Mouse (Mus musculus): ENCODE measurements around the gene Cdc34. TPM values are rescaled to one million over a fixed set of nuclear protein-coding genes. Genes with fewer than 3 reads are reported as not detected.

Cdc34 gene
- total and polyA plus RNA-seq, 2 experiments from 2014 or later = 120 to 183 TPM

DNA sequence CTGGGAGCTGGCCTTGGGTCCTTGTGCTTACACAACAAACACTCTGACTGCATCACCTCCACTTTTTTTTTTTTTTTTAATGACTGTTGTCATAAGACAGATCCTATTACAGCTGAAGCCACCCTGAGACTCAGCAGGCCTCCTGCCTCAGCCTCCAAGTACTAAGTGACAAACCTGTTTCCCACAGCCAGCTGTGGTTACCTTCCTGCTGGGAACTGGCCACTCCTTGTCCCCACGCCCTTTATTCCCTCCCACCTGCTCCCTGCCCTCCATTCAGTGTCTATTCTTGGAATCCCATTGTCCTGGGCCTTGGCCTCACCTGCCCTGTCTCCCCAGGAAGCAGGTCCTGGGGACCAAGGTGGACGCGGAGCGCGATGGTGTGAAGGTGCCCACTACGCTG, 5.5 kb downstream of the Cdc34 start:
- no peak overlapping the region for H3K4me3 ChIP-seq (ENCODE audit: low read depth, low read length)
- H3K9ac ChIP-seq (replicated peaks; ENCODE audit: low read depth, low read length) = no peak overlapping the region
- H3K36me3 ChIP-seq (replicated peaks; ENCODE audit: control insufficient read depth, insufficient read depth, low read length) = peaks cover 50% of the 10 kb centered on the region
- H3K27ac ChIP-seq (ENCODE audit: low read depth) = peak overlapping the region; percentile 91
- DNase-seq (ENCODE audit: low spot score) = no peak
- 94% methylated on average over 6 of the region's 6 CpGs for WGBS
- H3K27me3 ChIP-seq (ENCODE audit: control insufficient read depth, insufficient read depth, low read length) = no peaks in the 10 kb centered on the region
- TF ChIP-seq EP300 (IDR thresholded peaks at IDR 0.05; ENCODE audit: low read depth) (no peak), CTCF (IDR thresholded peaks at IDR 0.05; ENCODE audit: low read depth) (no peak)
- peaks cover 30% of the 10 kb centered on the region for H3K4me1 ChIP-seq (ENCODE audit: control insufficient read depth, insufficient read depth)
- ATAC-seq (ENCODE audit: insufficient read depth, low read depth) = no peak
- H3K4me2 ChIP-seq (ENCODE audit: low read depth, low read length) = no peak overlapping the region
- no peaks in the 10 kb centered on the region for H3K9me3 ChIP-seq (replicated peaks; ENCODE audit: control insufficient read depth, low read length)

DNA sequence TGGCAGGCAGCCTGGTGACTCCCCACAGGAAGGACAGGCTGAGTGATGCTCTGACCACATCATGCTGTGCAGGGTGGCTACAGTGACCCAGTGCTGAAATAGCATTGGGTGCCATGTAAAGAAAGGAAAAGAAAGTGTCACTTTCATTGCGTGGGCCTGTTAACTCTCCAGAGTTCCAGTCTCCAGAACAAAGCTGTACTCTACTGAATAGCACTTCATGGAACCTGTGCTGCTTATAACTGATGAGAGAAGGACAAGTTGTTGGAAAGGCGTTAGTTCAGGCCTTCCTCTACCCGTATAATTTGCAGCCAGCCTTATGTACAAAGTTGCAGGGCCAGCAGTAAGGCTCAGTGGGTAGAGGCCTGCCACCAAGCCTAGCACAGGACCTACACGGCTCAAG, 6.7 kb downstream of the Cdc34 start, which contains the start of gene Gzmm:
Gzmm (plus strand) TSS at position 301 of the 400 bp plus-strand sequence.
- ATAC-seq (ENCODE audit: insufficient read depth, low read depth) (no peak), DNase-seq (ENCODE audit: low spot score) (no peak)
- TF ChIP-seq EP300 (IDR thresholded peaks at IDR 0.05; ENCODE audit: low read depth) = no peak
- TF ChIP-seq CTCF (IDR thresholded peaks at IDR 0.05; ENCODE audit: low read depth) = no peak
- Histone ChIP-seq H3K27ac (ENCODE audit: low read depth) (no peak within 1 kb of the TSS), H3K27me3 (ENCODE audit: control insufficient read depth, insufficient read depth, low read length) (no peaks in the 10 kb centered on the region), H3K9ac (replicated peaks; ENCODE audit: low read depth, low read length) (no peak within 1 kb of the TSS), H3K4me3 (ENCODE audit: low read depth, low read length) (no peak within 1 kb of the TSS), H3K9me3 (replicated peaks; ENCODE audit: control insufficient read depth, low read length) (no peaks in the 10 kb centered on the region), H3K4me1 (ENCODE audit: control insufficient read depth, insufficient read depth) (peaks cover 23% of the 10 kb centered on the region), H3K4me2 (ENCODE audit: low read depth, low read length) (no peak within 1 kb of the TSS), H3K36me3 (replicated peaks; ENCODE audit: control insufficient read depth, insufficient read depth, low read length) (peaks cover 50% of the 10 kb centered on the region)
- WGBS = 73% methylated on average over 4 of the region's 4 CpGs

DNA sequence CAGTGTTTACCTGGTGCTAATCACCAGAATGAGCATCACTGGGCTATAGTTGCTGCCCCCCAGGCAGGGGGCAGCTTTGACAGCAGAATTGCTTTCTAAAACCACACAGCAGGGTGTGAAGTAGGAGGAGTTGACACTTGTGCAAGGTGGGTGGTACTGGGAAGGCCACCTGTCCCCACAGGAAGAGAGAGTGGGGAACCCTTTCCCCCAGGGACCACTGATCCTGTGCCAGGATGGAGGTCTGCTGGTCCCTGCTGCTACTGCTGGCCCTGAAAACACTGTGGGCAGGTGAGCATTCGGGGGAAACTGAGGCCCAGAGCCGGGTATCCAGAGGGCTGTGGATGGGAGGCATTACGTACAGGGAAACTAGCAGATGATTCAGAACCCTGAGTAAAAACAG, 7.2 kb downstream of the Cdc34 start:
- Histone ChIP-seq H3K27ac (ENCODE audit: low read depth) (no peak overlapping the region), H3K4me1 (ENCODE audit: control insufficient read depth, insufficient read depth) (peaks cover 19% of the 10 kb centered on the region), H3K9me3 (replicated peaks; ENCODE audit: control insufficient read depth, low read length) (no peaks in the 10 kb centered on the region), H3K4me2 (ENCODE audit: low read depth, low read length) (no peak overlapping the region), H3K9ac (replicated peaks; ENCODE audit: low read depth, low read length) (no peak overlapping the region), H3K36me3 (replicated peaks; ENCODE audit: control insufficient read depth, insufficient read depth, low read length) (peaks cover 50% of the 10 kb centered on the region), H3K4me3 (ENCODE audit: low read depth, low read length) (no peak overlapping the region), H3K27me3 (ENCODE audit: control insufficient read depth, insufficient read depth, low read length) (no peaks in the 10 kb centered on the region)
- WGBS = 91% methylated on average over 3 of the region's 3 CpGs
- no peak for ATAC-seq (ENCODE audit: insufficient read depth, low read depth)
- TF ChIP-seq CTCF (IDR thresholded peaks at IDR 0.05; ENCODE audit: low read depth) (no peak), EP300 (IDR thresholded peaks at IDR 0.05; ENCODE audit: low read depth) (no peak)
- DNase-seq (ENCODE audit: low spot score) = no peak

DNA sequence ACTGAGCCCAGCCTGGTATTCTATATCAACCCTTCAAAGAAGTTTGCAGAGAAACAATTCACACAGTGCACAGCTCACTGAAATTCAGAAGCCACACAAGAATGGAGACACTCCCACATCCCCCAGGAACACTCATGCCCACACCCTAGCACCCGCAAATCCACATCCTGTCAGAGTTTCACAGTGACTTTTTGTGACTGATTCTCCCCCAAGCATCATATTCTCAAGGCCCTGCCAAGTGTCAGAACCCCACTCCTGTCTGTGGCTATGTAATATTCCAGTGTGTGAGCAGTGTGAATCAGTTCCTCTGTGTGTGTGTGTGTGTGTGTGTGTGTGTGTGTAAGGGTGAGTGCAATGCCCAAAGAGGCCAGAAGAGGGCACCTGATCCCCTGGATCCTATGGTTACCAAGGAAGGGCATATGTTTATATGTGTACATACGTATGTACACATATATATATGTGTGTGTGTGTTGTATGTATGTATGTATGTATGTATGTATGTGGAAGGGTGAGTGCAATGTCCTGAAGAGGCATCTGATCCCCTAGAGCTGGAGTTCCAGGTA, 10.1 kb downstream of the Cdc34 start:
- Histone ChIP-seq H3K9me3 (replicated peaks; ENCODE audit: control insufficient read depth, low read length) (no peaks in the 10 kb centered on the region), H3K4me3 (ENCODE audit: low read depth, low read length) (no peak overlapping the region), H3K4me2 (ENCODE audit: low read depth, low read length) (no peak overlapping the region), H3K9ac (replicated peaks; ENCODE audit: low read depth, low read length) (no peak overlapping the region), H3K36me3 (replicated peaks; ENCODE audit: control insufficient read depth, insufficient read depth, low read length) (peaks cover 23% of the 10 kb centered on the region), H3K27me3 (ENCODE audit: control insufficient read depth, insufficient read depth, low read length) (no peaks in the 10 kb centered on the region), H3K27ac (ENCODE audit: low read depth) (no peak overlapping the region), H3K4me1 (ENCODE audit: control insufficient read depth, insufficient read depth) (peaks cover 24% of the 10 kb centered on the region)
- 94% methylated on average over 2 of the region's 2 CpGs for WGBS
- DNase-seq (ENCODE audit: low spot score) (no peak), ATAC-seq (ENCODE audit: insufficient read depth, low read depth) (no peak)
- peak; percentile 29; the same call in 1 of the 2 replicates for TF ChIP-seq CTCF (IDR thresholded peaks at IDR 0.05; ENCODE audit: low read depth)
- TF ChIP-seq EP300 (IDR thresholded peaks at IDR 0.05; ENCODE audit: low read depth) = no peak

DNA sequence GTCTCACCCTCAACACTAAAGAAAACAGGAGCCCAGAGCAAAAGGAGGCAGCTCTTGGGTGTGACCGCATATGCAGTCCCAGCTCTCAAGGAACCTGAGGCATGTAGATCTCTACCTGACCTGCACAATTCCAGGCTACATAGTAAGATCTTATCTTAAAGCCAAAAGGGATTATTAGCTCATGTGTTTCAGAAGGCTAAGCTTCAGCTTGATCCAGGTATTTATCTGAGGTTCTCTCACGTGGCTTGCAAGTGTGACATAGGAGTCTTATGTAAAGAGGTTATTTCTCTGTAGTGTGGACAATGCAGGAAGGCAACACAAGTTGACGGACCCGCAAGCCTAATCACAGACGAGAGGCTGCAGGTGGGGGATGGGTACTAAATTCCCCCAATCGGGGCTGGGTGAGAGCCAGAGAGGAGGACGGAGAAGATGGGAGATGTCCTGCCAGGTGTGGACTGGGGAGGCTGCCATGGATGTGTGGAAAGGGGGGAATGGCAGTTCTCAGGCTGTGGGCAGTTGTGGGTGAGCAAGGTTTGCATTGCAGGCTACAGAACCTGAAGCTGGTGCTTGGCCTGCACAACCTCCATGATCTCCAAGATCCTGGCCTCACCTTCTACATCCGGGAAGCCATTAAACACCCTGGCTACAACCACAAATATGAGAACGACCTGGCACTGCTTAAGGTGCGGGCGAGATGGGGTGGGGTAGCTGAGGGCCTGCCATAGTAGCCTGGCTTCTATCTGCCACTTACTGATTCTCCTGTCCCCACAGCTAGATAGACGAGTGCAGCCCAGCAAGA, 11.8 kb downstream of the Cdc34 start:
- Histone ChIP-seq H3K9me3 (replicated peaks; ENCODE audit: control insufficient read depth, low read length) (no peaks in the 10 kb centered on the region), H3K27ac (ENCODE audit: low read depth) (peak overlapping the region; percentile 86), H3K4me1 (ENCODE audit: control insufficient read depth, insufficient read depth) (peaks cover 23% of the 10 kb centered on the region), H3K36me3 (replicated peaks; ENCODE audit: control insufficient read depth, insufficient read depth, low read length) (peaks cover 6% of the 10 kb centered on the region), H3K9ac (replicated peaks; ENCODE audit: low read depth, low read length) (no peak overlapping the region), H3K4me2 (ENCODE audit: low read depth, low read length) (no peak overlapping the region), H3K27me3 (ENCODE audit: control insufficient read depth, insufficient read depth, low read length) (no peaks in the 10 kb centered on the region), H3K4me3 (ENCODE audit: low read depth, low read length) (no peak overlapping the region)
- 55% methylated on average over 12 of the region's 12 CpGs for WGBS
- TF ChIP-seq EP300 (IDR thresholded peaks at IDR 0.05; ENCODE audit: low read depth) = no peak
- TF ChIP-seq CTCF (IDR thresholded peaks at IDR 0.05; ENCODE audit: low read depth) = no peak
- no peak for DNase-seq (ENCODE audit: low spot score)
- no peak for ATAC-seq (ENCODE audit: insufficient read depth, low read depth)
